Mouse (Mus musculus) naive thymus-derived CD4-positive, alpha-beta T cell, adult 2 months (primary cell): ENCODE measurements around the gene Dhx32.

ENCODE experiments used
- DNase-seq: peaks from one replicate; pipeline ENCODE4 v3.0.0-alpha.2; 2011; ENCODE audit warnings: low read depth

Dhx32 gene

GRCm38 (mm10) chr7:133782717-133783435 lies at the start of gene Dhx32:
Gene Dhx32 (minus strand): TSS chr7:133782726.
- peak; percentile 39 for DNase-seq

- DNase-seq: no peak
These were observed 47.1 kb upstream of the Dhx32 start for GRCm38 (mm10) chr7:133829579-133829978.

GRCm38 (mm10) chr7:133828514-133828913 lies 46.0 kb upstream of the Dhx32 start:
- no peak for DNase-seq

GRCm38 (mm10) chr7:133824579-133824978 lies 42.1 kb upstream of the Dhx32 start:
- peak; percentile 9 for DNase-seq

- no peak for DNase-seq
These were observed 41.2 kb upstream of the Dhx32 start for GRCm38 (mm10) chr7:133823751-133824150.

GRCm38 (mm10) chr7:133813331-133813730 lies 30.8 kb upstream of the Dhx32 start:
- no peak for DNase-seq

GRCm38 (mm10) chr7:133812927-133813326 lies 30.4 kb upstream of the Dhx32 start:
- DNase-seq: no peak

GRCm38 (mm10) chr7:133805614-133806175 lies 23.2 kb upstream of the Dhx32 start:
- no peak for DNase-seq

- no peak for DNase-seq
These were observed 19.3 kb upstream of the Dhx32 start for GRCm38 (mm10) chr7:133801823-133802222.

GRCm38 (mm10) chr7:133799928-133800327 lies 17.4 kb upstream of the Dhx32 start:
- DNase-seq: no peak

- no peak for DNase-seq
These were observed 12.2 kb upstream of the Dhx32 start for GRCm38 (mm10) chr7:133794720-133795119.

- no peak for DNase-seq
These were observed 11.0 kb upstream of the Dhx32 start for GRCm38 (mm10) chr7:133793248-133794131.

- no peak for DNase-seq
These were observed 10.2 kb upstream of the Dhx32 start for GRCm38 (mm10) chr7:133792771-133793170.

- DNase-seq: no peak
These were observed 8.2 kb upstream of the Dhx32 start for GRCm38 (mm10) chr7:133790608-133791229.

- no peak for DNase-seq
These were observed 7.6 kb upstream of the Dhx32 start for GRCm38 (mm10) chr7:133790171-133790570.

GRCm38 (mm10) chr7:133788147-133788546 lies 5.6 kb upstream of the Dhx32 start:
- DNase-seq: no peak

GRCm38 (mm10) chr7:133787571-133787970 lies 5.0 kb upstream of the Dhx32 start:
- DNase-seq: no peak

GRCm38 (mm10) chr7:133781991-133782390 lies 535 bp downstream of the Dhx32 start:
- DNase-seq: no peak

GRCm38 (mm10) chr7:133781583-133781982 lies 943 bp downstream of the Dhx32 start:
- DNase-seq: no peak

- DNase-seq: peak; percentile 89
These were observed 5.9 kb downstream of the Dhx32 start, which contains the start of gene Fank1 for GRCm38 (mm10) chr7:133776626-133776996. Gene Fank1 (plus strand): TSS chr7:133776861.

- no peak for DNase-seq
These were observed 6.5 kb downstream of the Dhx32 start for GRCm38 (mm10) chr7:133775796-133776625.
